26 mouse cellular contexts compared by ENCODE assay signal in the genomic region with DNA sequence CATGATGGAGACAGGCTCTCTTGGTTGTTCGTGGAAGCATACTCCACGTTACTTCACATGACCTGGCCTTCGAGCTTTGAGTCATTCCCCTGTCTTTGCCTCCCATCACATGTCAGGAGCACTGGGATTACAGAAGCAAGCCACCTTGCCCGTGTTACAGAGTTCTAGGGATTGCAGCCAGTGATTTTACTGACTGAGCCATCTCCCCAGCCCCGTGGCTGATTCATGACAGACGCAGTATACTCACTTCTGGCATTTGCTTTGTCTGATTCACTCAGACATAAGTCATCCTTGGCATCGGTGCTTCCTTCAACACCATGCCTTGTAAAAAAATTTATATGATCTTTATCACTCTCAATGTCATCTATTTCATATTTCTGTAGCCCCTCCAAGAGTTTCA. TPM values are rescaled to one million over a fixed set of nuclear protein-coding genes. Genes with fewer than 3 reads are reported as not detected.
DNase-seq lines count a peak whose midpoint lies in the region; ATAC-seq and TF ChIP-seq lines count a peak whose summit lies in the region.
"Had no signal": no experiment of that assay in that cellular context is flagged by ENCODE, and none has a peak within 500 bp of the region (broad histone marks: within the 10 kb centered on the region; RNA-seq: fewer than 3 reads in every experiment).

No protein-coding gene starts in this region.

- ATAC-seq in intestine, postnatal 0 days, result no peak
- ATAC-seq: forebrain, embryonic 13.5 days; forebrain, postnatal 0 days; intestine, embryonic 15.5 days; Patski had no signal

- no peak overlapping the region for H3K4me2 ChIP-seq in intestine, postnatal 0 days (replicated peaks; ENCODE audit: low read depth)
- H3K4me2 ChIP-seq: forebrain, embryonic 13.5 days; heart, embryonic 13.5 days; hindbrain, embryonic 12.5 days; hindbrain, embryonic 15.5 days; intestine, embryonic 15.5 days had no signal

- WGBS in heart, embryonic 10.5 days, result 88% methylated on average over 7 of the region's 7 CpGs
- 91% methylated on average over 7 of the region's 7 CpGs for WGBS in intestine, postnatal 0 days

- peaks cover 5% of the 10 kb centered on the region; the same call in 1 of the 2 replicates for H3K36me3 ChIP-seq in heart, embryonic 10.5 days
- H3K36me3 ChIP-seq in intestine, postnatal 0 days (ENCODE audit: control insufficient read depth, insufficient read depth), result no peaks in the 10 kb centered on the region
- H3K36me3 ChIP-seq: intestine, embryonic 15.5 days had no signal

- no peaks in the 10 kb centered on the region for H3K27me3 ChIP-seq in heart, embryonic 10.5 days (ENCODE audit: insufficient read depth, poor library complexity, severe bottlenecking)
- no peaks in the 10 kb centered on the region for H3K27me3 ChIP-seq in intestine, postnatal 0 days (replicated peaks; ENCODE audit: control insufficient read depth, insufficient read depth, low read length)
- H3K27me3 ChIP-seq: forebrain, embryonic 13.5 days; heart, embryonic 13.5 days; hindbrain, embryonic 12.5 days; hindbrain, embryonic 15.5 days; intestine, embryonic 15.5 days; Patski had no signal

- H3K9me3 ChIP-seq in heart, embryonic 10.5 days, result no peaks in the 10 kb centered on the region
- no peaks in the 10 kb centered on the region for H3K9me3 ChIP-seq in intestine, postnatal 0 days (ENCODE audit: control insufficient read depth)
- H3K9me3 ChIP-seq: forebrain, embryonic 10.5 days; forebrain, embryonic 13.5 days; heart, embryonic 13.5 days; hindbrain, embryonic 12.5 days; intestine, embryonic 15.5 days had no signal

- DNase-seq in heart, adult 11 months, result peak; percentile 29
- no peak for DNase-seq in heart, embryonic 10.5 days (ENCODE audit: low spot score)
- DNase-seq in adrenal gland, adult 2 months, result peak; percentile 64
- peak; percentile 56 for DNase-seq in adrenal gland, postnatal 14 days
- peak; percentile 44 for DNase-seq in brain, adult 2 months (ENCODE audit: low read depth, low spot score)
- DNase-seq in embryo, embryonic 11 days, result no peak
- DNase-seq in layer of hippocampus, adult 11-12 months (ENCODE audit: low spot score), result no peak
- DNase-seq: cerebellum, adult 2 months; cerebellum, adult 9-11 months; cerebellum, postnatal 25 days; forebrain, postnatal 0 days; gastrocnemius, adult 2 months; gastrocnemius, postnatal 14 days; heart, adult 18-20 months; heart, postnatal 14 days; heart, postnatal 4 days; kidney, adult 18-20 months; kidney, adult 9 months had no signal

- no peak for TF ChIP-seq CTCF in intestine, postnatal 0 days (IDR thresholded peaks at IDR 0.05; ENCODE audit: low read depth)

- H3K9ac ChIP-seq in intestine, postnatal 0 days (ENCODE audit: low read depth, low read length), result no peak overlapping the region
- H3K9ac ChIP-seq: forebrain, embryonic 13.5 days; forebrain, postnatal 0 days; heart, embryonic 13.5 days; hindbrain, embryonic 12.5 days; hindbrain, embryonic 15.5 days; intestine, embryonic 15.5 days had no signal

- H3K4me1 ChIP-seq in heart, embryonic 10.5 days, result no peaks in the 10 kb centered on the region
- no peaks in the 10 kb centered on the region for H3K4me1 ChIP-seq in intestine, postnatal 0 days (replicated peaks; ENCODE audit: control insufficient read depth, insufficient read depth, low read length)
- H3K4me1 ChIP-seq: forebrain, embryonic 10.5 days; forebrain, embryonic 13.5 days; heart, embryonic 13.5 days; hindbrain, embryonic 12.5 days; hindbrain, embryonic 15.5 days; intestine, embryonic 15.5 days had no signal

- H3K4me3 ChIP-seq in heart, embryonic 10.5 days, result no peak overlapping the region
- no peak overlapping the region for H3K4me3 ChIP-seq in intestine, postnatal 0 days (ENCODE audit: low read depth, low read length)
- H3K4me3 ChIP-seq: forebrain, embryonic 10.5 days; forebrain, embryonic 13.5 days; gastrocnemius, adult 2 months; heart, embryonic 13.5 days; hindbrain, embryonic 12.5 days; hindbrain, embryonic 15.5 days; intestine, embryonic 15.5 days had no signal

- no peak overlapping the region for H3K27ac ChIP-seq in heart, embryonic 10.5 days
- H3K27ac ChIP-seq in intestine, postnatal 0 days (ENCODE audit: low read depth, low read length), result no peak overlapping the region
- H3K27ac ChIP-seq: forebrain, embryonic 10.5 days; forebrain, embryonic 13.5 days; gastrocnemius, adult 2 months; heart, embryonic 13.5 days; hindbrain, embryonic 12.5 days; hindbrain, embryonic 15.5 days; intestine, embryonic 15.5 days had no signal

RNA-seq across cellular contexts. Expression of a gene that starts 32.0 kb away (rescaled TPM):
- 3.9 and 4.1 TPM in 2 replicates for polyA plus RNA-seq in heart, embryonic 10.5 days (2016; fragmentation: Nextera tagmentation; extraction: Ambion mirVana)
- total RNA-seq in adrenal gland, adult 2 months (2021), result 1 to 10 TPM; 6.6 to 8.5 TPM
- 1.1 and 1.3 TPM in 2 replicates for polyA plus RNA-seq in adrenal gland, adult 2 months (2012; rRNA removed)
- total RNA-seq in adrenal gland, postnatal 14 days (2021), result 6.2 and 7.0 TPM in 2 replicates
- polyA plus RNA-seq in intestine, postnatal 0 days (2015; fragmentation: Nextera tagmentation; extraction: Ambion mirVana), result 0.75 and 0.93 TPM in 2 replicates

RNA-seq across cellular contexts. Expression of a gene that starts 44.0 kb away (rescaled TPM):
- polyA plus RNA-seq in heart, embryonic 10.5 days (2016; fragmentation: Nextera tagmentation; extraction: Ambion mirVana), result 49.4 and 49.6 TPM in 2 replicates
- 10 to 100 TPM; 43.7 to 48.8 TPM for total RNA-seq in adrenal gland, adult 2 months (2021)
- polyA plus RNA-seq in adrenal gland, adult 2 months (2012; rRNA removed), result 4.6 and 5.1 TPM in 2 replicates
- total RNA-seq in adrenal gland, postnatal 14 days (2021), result 34.8 and 36.3 TPM in 2 replicates
- 37.7 and 38.5 TPM in 2 replicates for polyA plus RNA-seq in intestine, postnatal 0 days (2015; fragmentation: Nextera tagmentation; extraction: Ambion mirVana)

Comparison
In these comparisons a context has a peak if more than half of its experiments do, and no peak if none do; other contexts are left out.
1. DNase-seq: peak in heart, adult 11 months (single experiment), adrenal gland, adult 2 months (single experiment), adrenal gland, postnatal 14 days (single experiment) and brain, adult 2 months (single experiment); none in heart, embryonic 10.5 days (single experiment), embryo, embryonic 11 days (single experiment) and layer of hippocampus, adult 11-12 months (single experiment).